In the genomic region with DNA sequence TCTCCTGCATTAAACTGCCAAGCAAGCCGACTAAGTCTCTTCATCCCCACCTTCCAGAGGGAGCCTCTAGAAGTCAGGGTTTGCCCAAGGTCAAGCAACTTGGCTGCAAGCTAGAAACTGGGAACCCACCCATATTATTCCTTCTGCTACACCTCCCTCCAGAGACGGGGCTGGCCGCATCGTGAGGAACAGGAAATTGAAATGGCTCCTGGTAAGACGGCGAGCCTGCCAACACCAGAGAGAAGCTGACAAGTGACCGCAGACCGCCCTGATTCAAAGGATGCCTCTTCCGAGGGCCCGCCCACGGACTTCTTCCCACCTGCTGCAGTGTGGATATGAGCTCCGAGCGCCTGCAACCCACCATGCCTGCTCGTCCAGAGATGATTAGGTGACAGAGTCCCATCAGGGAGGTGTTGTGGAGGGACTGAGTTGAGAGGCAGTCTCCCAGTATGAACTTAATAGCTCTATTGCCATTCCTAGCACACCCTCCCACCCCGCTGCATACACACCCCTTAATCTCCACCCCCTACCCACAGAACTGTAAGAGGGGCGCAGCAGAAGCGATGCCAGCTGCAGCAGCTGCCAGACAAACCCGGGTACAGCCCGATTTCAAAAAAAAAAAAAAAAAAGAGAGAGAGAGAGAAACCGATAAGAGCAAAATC, we compare ENCODE assay signal across 10 mouse cellular contexts.
A peak's percentile ranks its signal among the peaks of the same experiment; 100 is the strongest.
DNase-seq lines count a peak whose midpoint lies in the region; ATAC-seq and TF ChIP-seq lines count a peak whose summit lies in the region.
"Had no signal": no experiment of that assay in that cellular context is flagged by ENCODE, and none has a peak within 500 bp of the region (broad histone marks: within the 10 kb centered on the region; RNA-seq: fewer than 3 reads in every experiment).

No protein-coding gene starts in this region.

- H3K9ac ChIP-seq in midbrain, postnatal 0 days (replicated peaks; ENCODE audit: low read length, poor library complexity, severe bottlenecking): no peak overlapping the region
- no peak overlapping the region for H3K9ac ChIP-seq in midbrain, embryonic 11.5 days (ENCODE audit: low read length)
- H3K9ac ChIP-seq: hindbrain, embryonic 13.5 days; limb, embryonic 13.5 days had no signal

- 80% methylated on average over 20 of the region's 20 CpGs for WGBS in heart, embryonic 10.5 days
- 78% methylated on average over 20 of the region's 20 CpGs for WGBS in midbrain, postnatal 0 days
- 85% methylated on average over 20 of the region's 20 CpGs for WGBS in midbrain, embryonic 11.5 days

- peak; percentile 96 for DNase-seq in heart, adult 11 months
- DNase-seq in heart, embryonic 10.5 days (ENCODE audit: low spot score): no peak
- DNase-seq in midbrain, postnatal 0 days (ENCODE audit: low spot score): no peak
- DNase-seq in midbrain, embryonic 11.5 days (ENCODE audit: low spot score, missing footprints): no peak
- DNase-seq in cerebellum, postnatal 25 days: peak; percentile 82 to 83
- no peak for DNase-seq in urinary bladder, postnatal 25 days (ENCODE audit: low spot score)
- DNase-seq in neural tube, embryonic 10.5 days (ENCODE audit: extremely low spot score, low spot score): no peak

- no peak for TF ChIP-seq CTCF in midbrain, postnatal 0 days (IDR thresholded peaks at IDR 0.05)

- H3K27me3 ChIP-seq in heart, embryonic 10.5 days (ENCODE audit: insufficient read depth, poor library complexity, severe bottlenecking): no peaks in the 10 kb centered on the region
- no peaks in the 10 kb centered on the region for H3K27me3 ChIP-seq in midbrain, postnatal 0 days (ENCODE audit: insufficient read depth, low read length)
- no peaks in the 10 kb centered on the region for H3K27me3 ChIP-seq in midbrain, embryonic 11.5 days (ENCODE audit: control insufficient read depth, insufficient read depth, low read length)
- H3K27me3 ChIP-seq: hindbrain, embryonic 13.5 days; limb, embryonic 13.5 days had no signal

- no peak for ATAC-seq in midbrain, postnatal 0 days (ENCODE audit: low FRiP score)
- ATAC-seq in midbrain, embryonic 11.5 days (ENCODE audit: low FRiP score): no peak
- peak; percentile 20 for ATAC-seq in megakaryocyte progenitor cell, adult 5-6 weeks (replicated peaks; ENCODE audit: poor library complexity)

- peaks cover 4% of the 10 kb centered on the region; the same call in 1 of the 2 replicates for H3K4me1 ChIP-seq in heart, embryonic 10.5 days
- no peaks in the 10 kb centered on the region for H3K4me1 ChIP-seq in midbrain, postnatal 0 days (ENCODE audit: insufficient read depth, low read length)
- no peaks in the 10 kb centered on the region for H3K4me1 ChIP-seq in midbrain, embryonic 11.5 days (ENCODE audit: control insufficient read depth, insufficient read depth, low read length)

- H3K9me3 ChIP-seq in heart, embryonic 10.5 days: no peaks in the 10 kb centered on the region
- H3K9me3 ChIP-seq in midbrain, postnatal 0 days (ENCODE audit: low read length): no peaks in the 10 kb centered on the region
- no peaks in the 10 kb centered on the region for H3K9me3 ChIP-seq in midbrain, embryonic 11.5 days (ENCODE audit: control insufficient read depth, low read length)
- H3K9me3 ChIP-seq: hindbrain, embryonic 13.5 days; limb, embryonic 13.5 days had no signal

- peak overlapping the region; percentile 6 for H3K4me2 ChIP-seq in midbrain, postnatal 0 days (ENCODE audit: low read depth, low read length, poor library complexity, severe bottlenecking)
- no peak overlapping the region for H3K4me2 ChIP-seq in midbrain, embryonic 11.5 days
- H3K4me2 ChIP-seq: hindbrain, embryonic 13.5 days; limb, embryonic 13.5 days had no signal

- H3K36me3 ChIP-seq in heart, embryonic 10.5 days: peaks cover 9% of the 10 kb centered on the region; the same call in 1 of the 2 replicates
- no peaks in the 10 kb centered on the region for H3K36me3 ChIP-seq in midbrain, postnatal 0 days (ENCODE audit: insufficient read depth, low read length)
- H3K36me3 ChIP-seq in midbrain, embryonic 11.5 days (ENCODE audit: control insufficient read depth, insufficient read depth, low read length): no peaks in the 10 kb centered on the region

- no peak overlapping the region for H3K4me3 ChIP-seq in heart, embryonic 10.5 days
- no peak overlapping the region for H3K4me3 ChIP-seq in midbrain, postnatal 0 days (ENCODE audit: low read depth, low read length)
- H3K4me3 ChIP-seq in midbrain, embryonic 11.5 days (ENCODE audit: low read depth, low read length): no peak overlapping the region
- H3K4me3 ChIP-seq: hindbrain, embryonic 13.5 days; limb, embryonic 13.5 days had no signal

- H3K27ac ChIP-seq in heart, embryonic 10.5 days: no peak overlapping the region
- H3K27ac ChIP-seq in midbrain, postnatal 0 days (ENCODE audit: low read depth, low read length): no peak overlapping the region
- no peak overlapping the region for H3K27ac ChIP-seq in midbrain, embryonic 11.5 days (ENCODE audit: low read depth, low read length)
- H3K27ac ChIP-seq: hindbrain, embryonic 13.5 days; limb, embryonic 13.5 days had no signal

Comparison
In these comparisons a context has a peak if more than half of its experiments do, and no peak if none do; other contexts are left out.
1. DNase-seq: peak in heart, adult 11 months (single experiment) and cerebellum, postnatal 25 days (2 of 2); none in heart, embryonic 10.5 days (single experiment), midbrain, postnatal 0 days (single experiment), midbrain, embryonic 11.5 days (single experiment), urinary bladder, postnatal 25 days (single experiment) and neural tube, embryonic 10.5 days (single experiment).